Comparison of ENCODE assay signal across 8 mouse cellular contexts in the genomic region with DNA sequence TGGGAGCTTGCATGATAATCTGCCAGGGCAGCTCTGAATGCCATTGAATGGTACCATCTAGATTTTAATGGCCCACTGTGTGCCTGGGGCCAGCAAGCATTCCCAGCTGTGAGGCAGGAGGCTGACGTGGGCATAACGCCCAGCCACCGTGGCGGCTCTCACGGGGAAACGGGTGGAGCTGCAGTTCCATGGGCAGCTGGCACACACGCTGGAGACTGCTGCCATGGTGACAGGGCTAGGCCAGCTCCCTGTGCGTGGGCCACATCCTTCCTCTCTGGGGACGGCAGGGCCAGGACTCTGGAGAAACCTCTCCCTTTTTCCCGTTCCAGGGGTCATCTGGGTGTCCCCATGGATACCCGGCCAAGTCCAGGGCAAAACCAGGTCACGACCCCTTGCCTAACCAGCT. TPM values are rescaled to one million over a fixed set of nuclear protein-coding genes. Genes with fewer than 3 reads are reported as not detected.
DNase-seq lines count a peak whose midpoint lies in the region; ATAC-seq lines count a peak whose summit lies in the region.

No protein-coding gene starts in this region.

- no peaks in the 10 kb centered on the region for H3K36me3 ChIP-seq in kidney, embryonic 16.5 days (ENCODE audit: insufficient read depth, low read length)

- H3K27me3 ChIP-seq in kidney, embryonic 16.5 days (ENCODE audit: insufficient read depth, low read length): no peaks in the 10 kb centered on the region

- no peak overlapping the region for H3K4me3 ChIP-seq in kidney, embryonic 16.5 days (ENCODE audit: low read length)

- peaks cover 8% of the 10 kb centered on the region for H3K9me3 ChIP-seq in kidney, embryonic 16.5 days (ENCODE audit: low read length)

- H3K4me2 ChIP-seq in kidney, embryonic 16.5 days (replicated peaks; ENCODE audit: low read depth, low read length): no peak overlapping the region

- no peak overlapping the region for H3K27ac ChIP-seq in kidney, embryonic 16.5 days (ENCODE audit: low read length)

- H3K9ac ChIP-seq in kidney, embryonic 16.5 days (replicated peaks; ENCODE audit: low read length): no peak overlapping the region

- intact Hi-C loops in left cerebral cortex, postnatal 36 days (cut with DNase I): no loop called here

- WGBS in kidney, embryonic 16.5 days: 35% methylated on average over 12 of the region's 12 CpGs

- peaks cover 5% of the 10 kb centered on the region; the same call in 1 of the 2 replicates for H3K4me1 ChIP-seq in kidney, embryonic 16.5 days (ENCODE audit: insufficient read depth, low read length)

- DNase-seq in adipocyte (ENCODE audit: low spot score): peak; percentile 24
- DNase-seq in brain, adult 2 months (ENCODE audit: low read depth, low spot score): peak; percentile 95
- DNase-seq in frontal cortex, postnatal 25 days (ENCODE audit: low spot score in 2 of 2): peak; percentile 69 to 71
- peak; percentile 87 to 88 for DNase-seq in left cerebral cortex, postnatal 36 days (ENCODE audit: low spot score in 2 of 2)
- DNase-seq in right cerebral cortex, adult 2 months (ENCODE audit: low spot score in 2 of 2): peak; percentile 83 to 86
- no peak for DNase-seq in thymus, postnatal 36 days

- ATAC-seq in kidney, embryonic 16.5 days (ENCODE audit: low FRiP score, low TSS enrichment): 0 out of 2 replicates have a peak, but pooled peaks have one; percentile 43
- no peak for ATAC-seq in erythroblast, adult 5-6 weeks (replicated peaks; ENCODE audit: low FRiP score, poor library complexity, severe bottlenecking)

RNA-seq across cellular contexts. Expression of gene Ncor2, which starts 47.2 kb away (rescaled TPM):
- polyA plus RNA-seq in kidney, embryonic 16.5 days (2015; fragmentation: Nextera tagmentation; extraction: Ambion mirVana): 25.9 and 27.5 TPM in 2 replicates
- total RNA-seq in left cerebral cortex, postnatal 36 days (2021): 100 to 1,000 TPM; 167 to 240 TPM
- total RNA-seq in erythroblast, adult 5-6 weeks (2015; ENCODE audit: low replicate concordance): 15.8 and 18.2 TPM in 2 replicates
- 6.0 and 8.0 TPM in 2 replicates for total RNA-seq in erythroblast, adult 5-6 weeks (2017; ENCODE audit: low replicate concordance)

Comparison
In these comparisons a context has a peak if more than half of its experiments do, and no peak if none do; other contexts are left out.
1. DNase-seq: peak in adipocyte (single experiment), brain, adult 2 months (single experiment), frontal cortex, postnatal 25 days (2 of 2), left cerebral cortex, postnatal 36 days (2 of 2) and right cerebral cortex, adult 2 months (2 of 2); none in thymus, postnatal 36 days (0 of 2).
2. RNA of gene Ncor2, which starts 47.2 kb away (total RNA-seq): 167 to 240 TPM in left cerebral cortex, postnatal 36 days; 6.0 to 18.2 TPM in erythroblast, adult 5-6 weeks; every median in the first group is over 4 times any median in the second.